Mouse (Mus musculus) c-Kit-positive CD71-positive TER-119-positive erythroid progenitor cells, embryonic 14.5 days (primary cell): Measurements from ENCODE around the gene Ptov1.
A peak's percentile ranks its signal among the peaks of the same experiment; 100 is the strongest.
"Not testable (repeated sequence)": the region's sequence is repeated elsewhere in the genome, so short reads cannot be mapped to it uniquely, and the experiment has no call there.

ENCODE experiments used
- DNase-seq: peaks from one replicate; pipeline ENCODE4 v3.0.0-alpha.2; 2013; ENCODE audit warnings: low spot score

Ptov1 gene

GRCm38 (mm10) chr7:44888256-44889105, 18.9 kb upstream of the Ptov1 start:
- DNase-seq: no peak

GRCm38 (mm10) chr7:44886964-44887363, 17.4 kb upstream of the Ptov1 start:
- no peak for DNase-seq

- no peak for DNase-seq
Observed at GRCm38 (mm10) chr7:44884637-44885036, 15.0 kb upstream of the Ptov1 start.

- no peak for DNase-seq
Observed at GRCm38 (mm10) chr7:44883036-44883435, 13.4 kb upstream of the Ptov1 start.

GRCm38 (mm10) chr7:44877833-44878232, 8.2 kb upstream of the Ptov1 start:
- DNase-seq: no peak

- not testable (repeated sequence) for DNase-seq
Observed at GRCm38 (mm10) chr7:44871774-44872173, 2.2 kb upstream of the Ptov1 start.

GRCm38 (mm10) chr7:44871181-44871580, 1.6 kb upstream of the Ptov1 start:
- no peak for DNase-seq

GRCm38 (mm10) chr7:44870614-44871013, 1.0 kb upstream of the Ptov1 start:
- no peak for DNase-seq

- no peak for DNase-seq
Observed at GRCm38 (mm10) chr7:44868919-44869696, 480 bp downstream of the Ptov1 start.

- DNase-seq: no peak
Observed at GRCm38 (mm10) chr7:44868465-44868864, 1.1 kb downstream of the Ptov1 start.

GRCm38 (mm10) chr7:44867802-44868201, 1.8 kb downstream of the Ptov1 start:
- no peak for DNase-seq

- DNase-seq: no peak
Observed at GRCm38 (mm10) chr7:44867010-44867702, 2.4 kb downstream of the Ptov1 start.

GRCm38 (mm10) chr7:44866276-44867009, 3.1 kb downstream of the Ptov1 start:
- DNase-seq: no peak

GRCm38 (mm10) chr7:44864595-44865542, 4.7 kb downstream of the Ptov1 start:
- no peak for DNase-seq

GRCm38 (mm10) chr7:44863982-44864494, 5.5 kb downstream of the Ptov1 start:
- no peak for DNase-seq

GRCm38 (mm10) chr7:44863210-44863609, 6.4 kb downstream of the Ptov1 start:
- no peak for DNase-seq

- no peak for DNase-seq
Observed at GRCm38 (mm10) chr7:44862434-44862833, 7.2 kb downstream of the Ptov1 start.

GRCm38 (mm10) chr7:44861429-44861816, 8.2 kb downstream of the Ptov1 start:
- DNase-seq: no peak

GRCm38 (mm10) chr7:44860576-44861428, 8.8 kb downstream of the Ptov1 start:
- DNase-seq: peak; percentile 61

- no peak for DNase-seq
Observed at GRCm38 (mm10) chr7:44859896-44860295, 9.7 kb downstream of the Ptov1 start.
